Mouse (Mus musculus) spleen, postnatal 0 days (tissue): ENCODE results near the gene A4gnt. TPM values are rescaled to one million over a fixed set of nuclear protein-coding genes. Genes with fewer than 3 reads are reported as not detected.

ENCODE experiments used
- polyA plus RNA-seq: library from polyadenylated mRNA; unstranded; fragments of >200 nt; fragmentation: Nextera tagmentation; extraction: Ambion mirVana; gene quantifications from 2 replicates; pipeline ENCODE4 v1.2.1, GENCODE M21; 2015

Gene A4gnt
- not detected in 2 replicates for polyA plus RNA-seq

DNA sequence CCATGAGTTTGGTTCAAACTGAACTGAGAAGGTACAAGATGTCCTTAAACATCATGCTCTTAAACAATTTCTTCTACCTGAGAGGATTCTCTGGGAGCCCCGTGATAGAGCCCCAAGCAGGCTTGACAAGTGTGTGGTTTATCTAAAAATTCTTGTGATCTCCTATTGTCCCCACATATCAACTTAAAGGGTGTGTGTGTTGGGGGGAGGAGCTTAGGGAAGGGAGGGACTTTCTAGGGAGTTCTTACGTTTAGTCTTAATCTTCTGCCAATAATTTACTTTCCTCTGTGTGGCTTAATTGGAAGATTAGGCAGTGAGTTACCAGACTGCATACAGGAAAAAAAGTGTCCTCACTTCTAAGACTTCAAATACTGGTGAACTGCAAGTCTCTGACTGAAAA is at the start of gene A4gnt:
Gene A4gnt, plus strand, starts transcription at position 301 of the 400 bp plus-strand sequence.

DNA sequence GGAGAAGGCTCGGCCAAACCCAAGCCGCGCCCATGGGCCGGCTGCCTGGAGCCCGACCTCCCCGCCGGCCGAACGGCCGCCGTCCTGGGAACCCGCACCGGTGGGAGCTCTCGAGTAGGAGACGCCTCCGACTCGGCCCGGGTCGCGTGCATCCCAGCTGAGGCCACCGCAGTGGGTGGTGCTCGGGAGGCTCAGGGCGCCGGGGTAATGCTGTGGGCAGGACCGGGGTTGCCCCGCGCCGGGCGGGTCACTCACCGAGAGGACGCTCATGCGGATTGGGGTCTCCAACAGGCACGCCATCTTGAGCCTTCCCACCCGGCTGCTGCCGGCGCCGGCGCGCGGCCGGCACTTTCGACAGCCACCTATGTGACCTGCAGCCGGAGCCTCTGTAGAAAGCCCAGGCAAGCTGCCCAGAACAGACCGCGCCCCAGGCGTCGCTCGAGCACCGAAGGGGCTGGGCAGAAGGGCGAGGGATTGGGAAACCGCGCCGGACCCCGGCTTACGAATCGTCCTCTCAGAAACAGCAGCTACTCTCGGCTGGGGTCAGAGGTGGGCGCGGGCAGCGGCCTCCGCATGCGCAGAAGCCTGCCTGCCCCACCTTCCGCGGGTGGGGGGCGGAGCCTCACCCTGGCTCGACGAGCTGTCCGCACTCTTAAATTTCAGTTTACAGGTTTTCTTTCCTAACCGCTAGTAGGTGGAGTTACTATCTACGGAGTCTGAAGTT is 43.8 kb upstream of the A4gnt start, which contains the start of gene Armc8:
Gene Armc8, minus strand, starts transcription at position 553 of the 724 bp plus-strand sequence.

DNA sequence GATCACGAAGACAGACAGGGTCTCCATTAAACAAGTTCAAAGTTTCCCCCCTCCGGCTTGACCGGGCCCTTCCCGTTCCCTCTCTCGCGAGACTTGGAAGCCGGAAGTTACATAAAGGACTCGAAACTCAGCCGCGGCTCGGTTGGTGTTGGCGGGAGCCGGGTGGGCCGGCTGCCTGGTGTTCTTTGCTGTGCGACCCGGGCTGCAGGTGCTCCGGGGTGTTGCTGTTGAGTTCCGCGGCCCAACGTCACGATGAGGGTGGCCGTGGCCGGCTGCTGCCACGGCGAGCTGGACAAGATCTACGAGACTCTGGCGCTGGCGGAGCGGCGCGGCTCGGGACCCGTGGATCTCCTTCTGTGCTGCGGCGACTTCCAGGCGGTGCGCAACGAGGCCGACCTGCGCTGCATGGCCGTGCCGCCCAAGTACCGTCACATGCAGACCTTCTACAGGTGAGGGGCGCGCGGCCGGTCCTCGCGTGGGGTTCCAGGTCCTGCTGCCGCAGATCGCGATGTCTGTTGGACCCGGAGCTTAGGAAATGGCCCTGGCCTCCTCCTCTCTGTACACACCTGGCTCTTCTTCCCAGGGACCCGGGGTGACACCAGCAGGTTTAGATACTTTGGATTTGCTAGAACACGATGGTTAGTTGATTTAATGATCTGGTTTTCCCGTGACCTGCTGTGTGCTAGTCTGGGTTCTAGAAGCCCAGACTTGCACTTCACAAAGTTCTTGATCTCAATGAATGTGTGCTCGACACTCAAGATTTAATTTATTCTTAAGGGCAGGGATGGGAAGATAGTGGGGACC is 36.4 kb upstream of the A4gnt start, which contains the start of gene Dbr1:
Gene Dbr1, plus strand, starts transcription at position 123 of the 804 bp plus-strand sequence.

DNA sequence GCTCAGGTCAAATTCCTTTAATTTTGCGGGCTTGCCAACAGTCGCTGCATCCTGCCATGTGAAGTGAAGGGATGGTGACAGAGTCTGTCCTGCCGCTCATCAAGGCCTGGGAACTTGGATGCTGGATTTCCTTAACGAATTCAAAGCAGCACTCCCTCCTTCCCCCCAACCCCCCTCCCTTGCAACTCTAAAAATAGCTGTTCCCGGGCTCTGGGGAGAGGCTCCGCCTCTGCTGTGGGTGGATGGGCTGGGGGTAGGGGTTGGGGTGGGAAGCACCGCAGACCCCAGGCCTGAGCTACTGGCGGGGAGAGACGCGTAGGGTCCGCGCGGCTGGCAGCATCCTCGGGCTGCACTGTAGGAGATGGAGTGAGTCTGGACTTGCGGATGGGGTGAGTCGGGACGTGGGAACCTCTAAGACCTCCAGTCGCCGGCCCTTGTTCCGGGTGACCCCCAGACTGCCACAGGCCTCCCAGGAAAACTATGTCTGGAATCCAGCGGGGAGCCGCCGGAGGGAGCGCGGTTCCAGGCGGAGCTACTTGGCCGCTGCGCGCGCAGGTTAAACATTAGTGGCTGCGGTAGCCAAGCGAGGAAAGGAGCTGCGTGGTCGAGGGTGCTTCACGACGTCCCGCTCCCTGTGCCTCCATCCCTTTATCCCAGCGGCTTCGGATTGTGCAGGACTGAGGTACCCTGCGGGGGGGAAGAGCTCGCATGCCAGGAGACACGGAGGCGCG is 17.1 kb downstream of the A4gnt start, which contains the start of gene Dzip1l:
Gene Dzip1l, plus strand, starts transcription at position 216 of the 731 bp plus-strand sequence.

Other genes with a start within 250 kb of the A4gnt start
- gene Mras, start 175.1 kb upstream of the A4gnt start, polyA plus RNA-seq = 6.1 and 6.9 TPM in 2 replicates
- 0.16 and 0.19 TPM in 2 replicates for gene Nme9, start 161.0 kb upstream of the A4gnt start, polyA plus RNA-seq
- 12.2 and 13.6 TPM in 2 replicates for gene Armc8, start 43.6 kb upstream of the A4gnt start, polyA plus RNA-seq
- 24.0 and 26.0 TPM in 2 replicates for gene Dbr1, start 36.7 kb upstream of the A4gnt start, polyA plus RNA-seq
- 3.4 and 6.3 TPM in 2 replicates for gene Dzip1l, start 17.0 kb downstream of the A4gnt start, polyA plus RNA-seq
- 0.05 and 0.07 TPM in 2 replicates for gene Cldn18, start 104.8 kb downstream of the A4gnt start, polyA plus RNA-seq